Mouse (Mus musculus): ENCODE measurements at regions not wholly inside any gene's neighbourhood (a gene's known extent, or its start where the extent isn't known, plus 50 kb on each side); places are given as distances from the start of the nearest gene placed in this dataset.

DNA sequence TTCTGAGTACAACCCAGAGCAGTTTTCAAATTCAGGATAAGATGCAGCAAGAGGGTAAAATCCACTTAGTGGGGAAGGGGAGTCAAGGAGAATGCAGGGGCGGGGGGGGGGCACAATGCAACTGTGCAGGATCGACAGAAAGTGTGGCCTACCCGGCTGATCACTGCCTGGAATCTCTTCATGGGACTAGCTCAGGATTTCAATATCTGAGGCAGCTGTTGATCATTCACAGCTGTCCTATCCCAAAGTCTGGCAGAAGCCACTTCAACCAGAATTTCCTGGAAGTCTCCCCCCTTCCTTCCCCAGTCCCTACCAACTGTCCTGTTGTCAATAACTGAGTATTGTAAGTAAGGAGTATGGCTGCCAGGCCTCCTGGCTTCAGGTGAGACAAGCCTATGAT, 362.1 kb downstream of the Mllt3 start:
- no peak for TF ChIP-seq GATA1 (IDR thresholded peaks at IDR 0.05; ENCODE audit: borderline replicate concordance, low read length)
- no peak for TF ChIP-seq FLI1 (IDR thresholded peaks at IDR 0.05; ENCODE audit: low read length)
